Mouse (Mus musculus) limb, embryonic 10.5 days (tissue): ENCODE measurements around the gene Olfr1256. TPM values are rescaled to one million over a fixed set of nuclear protein-coding genes. Genes with fewer than 3 reads are reported as not detected.

Source experiments
- DNase-seq: peaks from one replicate; pipeline ENCODE4 v3.0.0-alpha.2; 2017; ENCODE audit warnings: low spot score
- H3K27ac ChIP-seq: fragments of 300-500 bp; sonication (generic); 2 replicates; pipeline ENCODE4 v1.5.1; 2016; ENCODE audit warnings: mild to moderate bottlenecking
- H3K27me3 ChIP-seq: fragments of 300-500 bp; sonication (generic); 2 replicates; pipeline ENCODE4 v1.6.1; 2016; ENCODE audit warnings: low read depth, mild to moderate bottlenecking; ENCODE audit not compliant: poor library complexity, severe bottlenecking
- H3K36me3 ChIP-seq: fragments of 300-500 bp; sonication (generic); 2 replicates; pipeline ENCODE4 v1.6.1; 2016; ENCODE audit warnings: mild to moderate bottlenecking, moderate library complexity
- H3K4me1 ChIP-seq: fragments of 300-500 bp; sonication (generic); 2 replicates; pipeline ENCODE4 v1.6.1; 2016
- H3K4me3 ChIP-seq: fragments of 300-500 bp; sonication (generic); 2 replicates; pipeline ENCODE4 v1.5.1; 2016; ENCODE audit warnings: mild to moderate bottlenecking, moderate library complexity
- H3K9me3 ChIP-seq: fragments of 300-500 bp; sonication (generic); replicated peaks from 2 replicates; pipeline ENCODE4 v1.6.1; 2016; ENCODE audit warnings: mild to moderate bottlenecking
- WGBS: fragments of 180-500 bp; shearing (Covaris S2); methylation state at CpG from one replicate; pipeline ENCODE4 v1.1.7; 2016; 5-methylcytosine and 5-hydroxymethylcytosine counted together
- polyA plus RNA-seq: library from polyadenylated mRNA; unstranded; fragments of >200 nt; fragmentation: Nextera tagmentation; extraction: Ambion mirVana; gene quantifications from 2 replicates; pipeline ENCODE4 v1.2.1, GENCODE M21; 2016

Olfr1256 gene
- not detected in 2 replicates for polyA plus RNA-seq

DNA sequence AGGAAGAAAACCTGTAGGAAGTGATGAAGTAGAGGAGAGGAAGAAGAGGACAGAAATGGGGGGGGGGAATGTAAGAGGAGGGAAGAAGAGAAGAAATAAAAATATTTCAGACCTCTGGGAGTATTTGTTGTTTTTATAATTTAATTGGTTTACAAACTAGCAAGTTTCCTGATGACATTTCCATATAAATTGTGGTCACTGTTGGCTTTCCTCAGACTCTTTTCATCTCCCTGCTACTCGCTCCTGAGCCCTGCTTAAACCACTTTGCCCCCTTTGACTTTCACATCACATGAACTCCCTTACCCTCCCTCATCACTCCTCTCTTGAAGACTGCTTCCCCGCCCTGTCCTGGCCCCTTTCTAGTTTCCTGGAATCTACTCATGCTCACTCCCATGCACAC is at the start of gene Olfr1256:
TSS of gene Olfr1256 (minus strand) at position 101 of the 400 bp plus-strand sequence.
- 66% methylated on average over 2 of the region's 2 CpGs for WGBS
- no peak within 1 kb of the TSS for H3K27ac ChIP-seq
- no peak for DNase-seq
- H3K4me1 ChIP-seq, result no peaks in the 10 kb centered on the region
- no peaks in the 10 kb centered on the region for H3K27me3 ChIP-seq
- H3K4me3 ChIP-seq, result no peak within 1 kb of the TSS
- no peaks in the 10 kb centered on the region for H3K36me3 ChIP-seq
- H3K9me3 ChIP-seq, result no peaks in the 10 kb centered on the region

DNA sequence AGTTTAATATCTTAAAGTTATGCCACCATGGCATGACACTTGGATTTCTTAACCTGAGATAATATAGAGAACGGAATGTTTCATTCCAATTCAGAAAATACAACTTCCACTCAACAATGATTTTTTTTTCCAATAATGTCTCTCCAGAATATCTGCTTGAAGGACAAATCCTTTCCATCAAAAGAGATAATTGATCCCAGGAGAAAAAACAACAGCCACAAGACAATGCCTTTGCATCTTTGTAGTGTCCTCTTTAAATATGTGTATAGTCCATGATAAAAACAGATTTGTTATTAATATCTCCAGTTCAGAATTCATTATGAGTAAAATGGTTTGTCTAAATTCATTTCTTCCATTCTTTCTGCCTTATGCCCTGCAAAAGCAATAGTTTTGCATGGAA is 36.8 kb upstream of the Olfr1256 start, which contains the start of gene Olfr1257:
TSS of gene Olfr1257 (plus strand) at position 301 of the 400 bp plus-strand sequence.
- no peaks in the 10 kb centered on the region for H3K9me3 ChIP-seq
- 91% methylated on average over 1 of the region's 1 CpGs for WGBS
- no peaks in the 10 kb centered on the region for H3K27me3 ChIP-seq
- DNase-seq, result no peak
- no peak within 1 kb of the TSS for H3K27ac ChIP-seq
- no peaks in the 10 kb centered on the region for H3K4me1 ChIP-seq
- H3K36me3 ChIP-seq, result no peaks in the 10 kb centered on the region
- H3K4me3 ChIP-seq, result no peak within 1 kb of the TSS

DNA sequence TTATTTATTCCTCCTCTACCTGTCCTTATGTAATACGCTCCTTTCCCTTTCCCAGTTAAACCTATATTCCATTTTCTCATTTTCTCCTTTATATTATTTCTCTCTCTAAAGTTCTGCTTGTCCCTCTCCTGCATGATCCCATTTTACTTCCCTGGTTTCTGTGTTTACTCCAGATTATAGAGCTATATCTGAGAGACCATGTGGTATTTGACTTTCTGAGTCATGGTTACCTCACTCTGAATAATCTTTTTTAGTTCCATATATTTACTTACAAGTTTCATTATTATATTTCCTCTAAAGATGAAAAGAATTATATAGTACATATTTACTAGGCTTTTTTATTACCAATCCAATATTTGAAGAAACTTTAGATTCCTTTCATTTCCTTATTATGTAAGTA is 7.9 kb upstream of the Olfr1256 start:
- Histone ChIP-seq H3K9me3 (no peaks in the 10 kb centered on the region), H3K27ac (no peak overlapping the region), H3K27me3 (no peaks in the 10 kb centered on the region), H3K36me3 (no peaks in the 10 kb centered on the region), H3K4me1 (no peaks in the 10 kb centered on the region), H3K4me3 (no peak overlapping the region)
- 100% methylated on average over 1 of the region's 1 CpGs for WGBS
- DNase-seq, result no peak

DNA sequence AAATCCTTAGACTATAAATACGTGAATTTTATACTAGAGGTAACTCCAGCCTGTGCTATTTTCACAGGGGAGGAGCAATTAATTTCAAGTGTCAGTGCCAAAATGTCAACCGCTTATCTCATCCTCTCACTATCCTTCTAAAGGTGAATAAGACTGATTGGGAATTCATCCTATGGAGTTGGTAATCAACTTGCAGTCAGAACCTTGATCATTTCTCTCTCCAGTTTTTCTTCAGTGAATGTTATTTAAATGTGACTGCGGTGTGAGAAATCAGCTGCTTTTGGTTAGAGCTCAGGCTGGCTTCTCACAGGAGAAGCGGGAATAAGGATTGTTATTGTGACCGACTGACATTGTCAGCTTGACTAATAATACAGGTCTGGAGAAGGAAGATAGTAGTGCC is 6.8 kb upstream of the Olfr1256 start, which contains the start of gene Olfr48:
TSS of gene Olfr48 (minus strand) at position 101 of the 400 bp plus-strand sequence.
- H3K4me3 ChIP-seq, result no peak within 1 kb of the TSS
- H3K9me3 ChIP-seq, result no peaks in the 10 kb centered on the region
- H3K4me1 ChIP-seq, result no peaks in the 10 kb centered on the region
- no peaks in the 10 kb centered on the region for H3K27me3 ChIP-seq
- WGBS, result 94% methylated on average over 5 of the region's 5 CpGs
- H3K27ac ChIP-seq, result no peak within 1 kb of the TSS
- DNase-seq, result no peak
- no peaks in the 10 kb centered on the region for H3K36me3 ChIP-seq

DNA sequence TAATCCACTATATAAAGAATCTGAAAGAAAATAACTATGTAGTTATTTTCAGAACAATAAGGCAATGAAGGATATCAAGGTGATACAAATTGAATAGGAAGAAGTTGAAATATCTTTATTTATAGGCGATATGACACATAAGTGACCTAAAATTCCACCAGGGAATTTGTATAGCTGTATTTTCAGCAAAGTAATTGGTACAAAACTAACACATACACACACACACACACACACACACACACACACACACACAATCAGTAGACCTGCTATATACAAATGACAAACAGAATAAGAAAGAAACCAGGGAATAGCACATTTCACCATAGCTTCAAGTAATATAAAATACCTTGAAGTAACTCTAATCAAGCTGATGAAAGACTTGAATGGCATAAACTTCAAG is 21.1 kb downstream of the Olfr1256 start:
- Histone ChIP-seq H3K4me1 (no peaks in the 10 kb centered on the region), H3K27ac (no peak overlapping the region), H3K27me3 (no peaks in the 10 kb centered on the region), H3K9me3 (no peaks in the 10 kb centered on the region), H3K4me3 (no peak overlapping the region), H3K36me3 (no peaks in the 10 kb centered on the region)
- DNase-seq, result no peak
- 100% methylated on average over 1 of the region's 1 CpGs for WGBS

DNA sequence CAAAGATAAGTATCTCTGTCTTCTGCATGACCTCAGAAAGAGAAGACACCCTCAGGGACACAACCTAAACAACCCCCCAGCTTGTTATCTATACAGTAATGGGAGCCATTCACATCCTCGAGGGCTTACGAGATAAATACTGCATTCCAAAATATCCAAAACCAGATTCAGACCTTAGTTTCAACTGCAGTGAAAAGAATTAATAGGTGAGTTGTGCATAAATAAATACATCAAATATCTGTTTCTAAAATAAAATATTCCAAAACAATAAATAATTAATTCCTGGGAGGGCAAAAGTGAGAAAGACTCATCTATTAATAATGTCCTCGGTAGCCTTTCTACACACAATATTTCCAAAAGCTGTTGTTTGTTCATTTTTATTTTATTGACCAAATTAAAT is 29.6 kb downstream of the Olfr1256 start, which contains the start of gene Olfr1255:
TSS of gene Olfr1255 (plus strand) at position 301 of the 400 bp plus-strand sequence.
- H3K27me3 ChIP-seq, result no peaks in the 10 kb centered on the region
- H3K9me3 ChIP-seq, result no peaks in the 10 kb centered on the region
- DNase-seq, result no peak
- no peak within 1 kb of the TSS for H3K4me3 ChIP-seq
- H3K36me3 ChIP-seq, result no peaks in the 10 kb centered on the region
- no peaks in the 10 kb centered on the region for H3K4me1 ChIP-seq
- no peak within 1 kb of the TSS for H3K27ac ChIP-seq
- 95% methylated on average over 3 of the region's 3 CpGs for WGBS

DNA sequence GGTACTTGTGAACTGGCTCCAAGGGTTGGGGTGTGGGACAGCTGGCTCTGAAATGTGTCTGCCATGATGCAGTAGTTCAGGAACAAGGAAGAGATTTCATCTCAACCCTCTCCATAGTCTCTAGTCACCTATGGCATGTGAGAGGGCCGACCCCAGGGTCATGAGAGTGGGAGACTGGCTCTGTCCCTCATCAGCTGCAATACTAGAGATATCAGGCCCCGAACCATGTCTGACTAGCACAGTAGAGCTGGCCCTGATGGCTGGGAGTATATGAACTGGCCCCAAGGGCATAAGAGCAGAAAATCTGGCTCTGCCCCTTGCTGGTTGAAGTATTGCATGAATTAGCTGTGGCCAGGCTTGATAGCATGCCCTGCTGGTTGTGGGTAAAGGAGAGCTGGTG is 30.6 kb downstream of the Olfr1256 start:
- Histone ChIP-seq H3K27me3 (no peaks in the 10 kb centered on the region), H3K27ac (no peak overlapping the region), H3K36me3 (no peaks in the 10 kb centered on the region), H3K9me3 (no peaks in the 10 kb centered on the region), H3K4me1 (no peaks in the 10 kb centered on the region), H3K4me3 (no peak overlapping the region)
- 81% methylated on average over 2 of the region's 2 CpGs for WGBS
- no peak for DNase-seq

DNA sequence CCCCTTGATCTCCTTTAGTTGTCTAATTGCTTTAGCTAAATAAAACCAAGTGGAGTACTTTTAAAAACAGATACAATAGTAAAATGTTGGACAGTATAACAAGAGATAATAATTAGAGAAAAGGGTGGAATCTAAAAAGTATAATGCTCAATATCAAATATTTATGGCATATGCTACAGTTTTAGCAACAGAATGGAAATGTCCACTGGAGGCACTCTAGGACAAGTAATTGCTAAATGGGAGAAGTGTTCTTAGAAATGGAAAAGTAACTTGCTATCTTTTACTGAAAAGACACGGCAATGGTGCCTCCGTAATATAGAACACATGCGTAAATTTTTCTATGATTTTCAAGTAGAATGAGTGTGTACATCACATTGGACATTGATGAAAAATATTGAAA is 41.8 kb downstream of the Olfr1256 start:
- no peak for DNase-seq
- Histone ChIP-seq H3K36me3 (no peaks in the 10 kb centered on the region), H3K4me3 (no peak overlapping the region), H3K27me3 (no peaks in the 10 kb centered on the region), H3K9me3 (no peaks in the 10 kb centered on the region), H3K4me1 (no peaks in the 10 kb centered on the region), H3K27ac (no peak overlapping the region)
- WGBS, result 96% methylated on average over 3 of the region's 3 CpGs

DNA sequence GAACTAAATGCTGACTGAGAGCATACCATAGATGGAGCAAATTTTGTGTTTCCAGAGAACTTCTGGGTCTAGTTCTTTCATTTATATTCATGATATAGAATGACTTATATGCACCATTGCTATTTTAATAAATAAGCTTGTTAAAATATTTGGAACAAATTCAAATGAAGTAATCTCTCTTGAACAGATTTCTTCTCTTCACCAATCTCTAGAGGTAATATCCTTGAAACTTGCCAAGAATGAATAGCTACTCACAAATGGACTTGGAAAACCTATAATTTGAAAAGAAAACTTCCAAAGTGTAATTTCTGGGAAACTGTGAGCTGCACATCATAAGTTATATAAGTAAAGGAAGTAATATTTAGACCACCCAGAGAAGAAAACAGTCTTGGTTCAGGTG is 47.8 kb downstream of the Olfr1256 start, which contains the start of gene Olfr1254:
TSS of gene Olfr1254 (minus strand) at position 101 of the 400 bp plus-strand sequence.
- Histone ChIP-seq H3K27ac (no peak within 1 kb of the TSS), H3K27me3 (no peaks in the 10 kb centered on the region), H3K36me3 (no peaks in the 10 kb centered on the region), H3K9me3 (no peaks in the 10 kb centered on the region), H3K4me3 (no peak within 1 kb of the TSS), H3K4me1 (no peaks in the 10 kb centered on the region)
- no peak for DNase-seq

Other genes with a start within 250 kb of the Olfr1256 start
- not detected in 2 replicates for gene Olfr1246, start 248.4 kb downstream of the Olfr1256 start, polyA plus RNA-seq
- not detected in 2 replicates for gene Olfr1247, start 227.4 kb downstream of the Olfr1256 start, polyA plus RNA-seq
- not detected in 2 replicates for gene Olfr1248, start 223.3 kb downstream of the Olfr1256 start, polyA plus RNA-seq
- gene Olfr1249, start 206.6 kb downstream of the Olfr1256 start, polyA plus RNA-seq, result not detected in 2 replicates
- gene Olfr1250, start 180.1 kb downstream of the Olfr1256 start, polyA plus RNA-seq, result not detected in 2 replicates
- gene Olfr1251, start 169.6 kb downstream of the Olfr1256 start, polyA plus RNA-seq, result not detected in 2 replicates
- gene Olfr1252, start 116.5 kb downstream of the Olfr1256 start, polyA plus RNA-seq, result not detected in 2 replicates
- not detected in 2 replicates for gene Olfr1253, start 84.5 kb downstream of the Olfr1256 start, polyA plus RNA-seq
- gene Olfr1254, start 47.9 kb downstream of the Olfr1256 start, polyA plus RNA-seq, result not detected in 2 replicates
- not detected in 2 replicates for gene Olfr1255, start 29.5 kb downstream of the Olfr1256 start, polyA plus RNA-seq
- gene Olfr48, start 6.7 kb upstream of the Olfr1256 start, polyA plus RNA-seq, result not detected in 2 replicates
- not detected in 2 replicates for gene Olfr1257, start 36.9 kb upstream of the Olfr1256 start, polyA plus RNA-seq
- not detected in 2 replicates for gene Olfr1258, start 85.8 kb upstream of the Olfr1256 start, polyA plus RNA-seq
- not detected in 2 replicates for gene Olfr1259, start 107.1 kb upstream of the Olfr1256 start, polyA plus RNA-seq
- not detected in 2 replicates for gene Olfr1260, start 132.8 kb upstream of the Olfr1256 start, polyA plus RNA-seq
- gene Olfr1261, start 149.7 kb upstream of the Olfr1256 start, polyA plus RNA-seq, result not detected in 2 replicates
- not detected in 2 replicates for gene Olfr1262, start 158.6 kb upstream of the Olfr1256 start, polyA plus RNA-seq
- not detected in 2 replicates for gene Olfr1263, start 170.6 kb upstream of the Olfr1256 start, polyA plus RNA-seq
- not detected in 2 replicates for gene Olfr1264, start 184.0 kb upstream of the Olfr1256 start, polyA plus RNA-seq
- gene Olfr1265, start 193.8 kb upstream of the Olfr1256 start, polyA plus RNA-seq, result not detected in 2 replicates
- not detected in 2 replicates for gene Olfr140, start 222.0 kb upstream of the Olfr1256 start, polyA plus RNA-seq